Mouse (Mus musculus) T-helper 2 cell (primary cell): Measurements from ENCODE around the gene Gm28635.

Experiments
- in situ Hi-C: fragments of 300-600 bp; cut with MboI, MseI; formaldehyde crosslinking; loops from one replicate; pipeline ENCODE4 v1.15.1; 2025; ENCODE audit warnings: high pct_unique_total_duplicates

Gm28635 gene

GRCm38 (mm10) chr2:84638428-84639220 is 39.2 kb downstream of the Gm28635 start:
- in situ Hi-C loops = no loop called here

- in situ Hi-C loops = no loop called here
These were observed 40.2 kb downstream of the Gm28635 start for GRCm38 (mm10) chr2:84637452-84638165.

- in situ Hi-C loops = no loop called here
These were observed 41.6 kb downstream of the Gm28635 start for GRCm38 (mm10) chr2:84636231-84636741.

GRCm38 (mm10) chr2:84635611-84636010 is 42.2 kb downstream of the Gm28635 start:
- in situ Hi-C loops = no loop called here

GRCm38 (mm10) chr2:84634934-84635482 is 42.8 kb downstream of the Gm28635 start:
- in situ Hi-C loops = no loop called here

GRCm38 (mm10) chr2:84634006-84634405 is 43.8 kb downstream of the Gm28635 start:
- in situ Hi-C loops = no loop called here

GRCm38 (mm10) chr2:84632999-84633398 is 44.8 kb downstream of the Gm28635 start:
- in situ Hi-C loops = no loop called here

GRCm38 (mm10) chr2:84632001-84632400 is 45.8 kb downstream of the Gm28635 start:
- in situ Hi-C loops = no loop called here

GRCm38 (mm10) chr2:84627036-84627435 is 50.8 kb downstream of the Gm28635 start:
- in situ Hi-C loops = no loop called here

GRCm38 (mm10) chr2:84626366-84626975 is 51.4 kb downstream of the Gm28635 start:
- in situ Hi-C loops = no loop called here

GRCm38 (mm10) chr2:84624201-84624600 is 53.6 kb downstream of the Gm28635 start:
- in situ Hi-C loops = no loop called here

- in situ Hi-C loops = no loop called here
These were observed 54.3 kb downstream of the Gm28635 start for GRCm38 (mm10) chr2:84623428-84624119.

- in situ Hi-C loops = no loop called here
These were observed 55.2 kb downstream of the Gm28635 start for GRCm38 (mm10) chr2:84622668-84623067.

- in situ Hi-C loops = loop anchor here (10.0 kb wide), 1 partner anchor 45 kb away; no protein-coding TSS in a partner anchor
These were observed 58.0 kb downstream of the Gm28635 start for GRCm38 (mm10) chr2:84619646-84620340.

GRCm38 (mm10) chr2:84618914-84619313 is 58.9 kb downstream of the Gm28635 start:
- in situ Hi-C loops = loop anchor here (10.0 kb wide), 1 partner anchor 46 kb away; no protein-coding TSS in a partner anchor

GRCm38 (mm10) chr2:84617637-84618515 is 60.0 kb downstream of the Gm28635 start:
- in situ Hi-C loops = loop anchor here (10.0 kb wide), 1 partner anchor 47 kb away; no protein-coding TSS in a partner anchor

GRCm38 (mm10) chr2:84612764-84613163 is 65.1 kb downstream of the Gm28635 start:
- in situ Hi-C loops = loop anchor here (10.0 kb wide), 1 partner anchor 52 kb away; no protein-coding TSS in a partner anchor

GRCm38 (mm10) chr2:84607842-84608241 is 70.0 kb downstream of the Gm28635 start:
- in situ Hi-C loops = loop anchor here (5.0 kb wide), 1 partner anchor 81 kb away; no protein-coding TSS in a partner anchor

- in situ Hi-C loops = no loop called here
These were observed 76.9 kb downstream of the Gm28635 start for GRCm38 (mm10) chr2:84600977-84601376.
